Mouse (Mus musculus) brain, embryonic 14.5 days (tissue): ENCODE data around the gene Cxadr.

Experiments used
- CTCF ChIP-seq: fragments of 200-500 bp; IDR thresholded peaks from 2 replicates; pipeline ENCODE4 v1.5.1; 2012; ENCODE audit warnings: inconsistent platforms, mild to moderate bottlenecking, moderate library complexity, borderline replicate concordance; ENCODE audit not compliant: insufficient read depth, insufficient read length; ENCODE audit errors: extremely low read depth
- POLR2A ChIP-seq: fragments of 200-500 bp; IDR thresholded peaks from 2 replicates; pipeline ENCODE4 v1.6.1; 2012; ENCODE audit warnings: mild to moderate bottlenecking, inconsistent platforms, borderline replicate concordance; ENCODE audit not compliant: poor library complexity, insufficient read depth, insufficient read length, severe bottlenecking; ENCODE audit errors: extremely low read depth

- no peak for TF ChIP-seq CTCF
- no peak for TF ChIP-seq POLR2A
Measured at GRCm38 (mm10) chr16:78313135-78313887, 12.0 kb downstream of the Cxadr start.
